Mouse (Mus musculus) heart, postnatal 0 days (tissue): ENCODE measurements around the gene Desi1.
"Not testable (repeated sequence)": the region's sequence is repeated elsewhere in the genome, so short reads cannot be mapped to it uniquely, and the experiment has no call there.

Source experiments
- CTCF ChIP-seq: IDR thresholded peaks from 2 replicates; pipeline ENCODE4 v1.5.1; 2016; ENCODE audit warnings: antibody characterized with exemption, control low read depth, low read depth
- EP300 ChIP-seq: IDR thresholded peaks from 2 replicates; pipeline ENCODE4 v1.6.1; 2016; ENCODE audit warnings: antibody characterized with exemption, low read depth

- TF ChIP-seq CTCF, EP300: not testable (repeated sequence)
Measured at GRCm38 (mm10) chr15:81969635-81970034, 64.0 kb downstream of the Desi1 start.
